Mouse (Mus musculus) bone marrow macrophage, adult 2 months (primary cell): ENCODE results near the gene Med6.

ENCODE experiments used
- CTCF ChIP-seq: IDR thresholded peaks from 2 replicates; pipeline ENCODE4 v1.5.1; 2012; ENCODE audit warnings: low read depth, mild to moderate bottlenecking, low read length, moderate library complexity
- POLR2A ChIP-seq: IDR thresholded peaks from 2 replicates; pipeline ENCODE4 v1.6.1; 2012; ENCODE audit warnings: mild to moderate bottlenecking, low read depth, low read length, borderline replicate concordance

DNA sequence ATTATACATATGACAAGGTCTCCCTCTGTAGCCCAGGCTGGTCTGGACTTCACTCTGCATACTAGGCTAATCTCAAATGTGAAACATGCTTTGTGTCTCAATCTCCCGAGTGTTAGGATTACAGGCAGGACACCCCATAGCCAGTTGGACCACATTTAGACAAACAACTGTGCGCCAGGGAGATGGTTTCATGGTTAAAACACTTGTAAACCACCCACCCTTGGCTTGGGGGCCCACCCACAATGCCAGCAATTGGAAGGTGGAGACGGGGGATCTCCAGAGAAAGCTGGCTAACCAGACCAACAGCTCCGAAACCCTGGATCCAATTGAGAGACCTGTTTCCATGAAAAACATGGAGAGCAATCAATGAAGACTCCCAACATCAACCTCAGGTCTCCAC lies 33.3 kb upstream of the Med6 start:
- TF ChIP-seq POLR2A (no peak), CTCF (no peak)
